Mouse (Mus musculus) heart, adult 9 months (tissue): ENCODE measurements around the gene Hmcn1.

ENCODE experiments used
- DNase-seq, 2 experiments: peaks; one replicate each; pipeline ENCODE4 v3.0.0; 2022; ENCODE audit warnings: low spot score in 2 of 2

The Hmcn1 gene

DNA sequence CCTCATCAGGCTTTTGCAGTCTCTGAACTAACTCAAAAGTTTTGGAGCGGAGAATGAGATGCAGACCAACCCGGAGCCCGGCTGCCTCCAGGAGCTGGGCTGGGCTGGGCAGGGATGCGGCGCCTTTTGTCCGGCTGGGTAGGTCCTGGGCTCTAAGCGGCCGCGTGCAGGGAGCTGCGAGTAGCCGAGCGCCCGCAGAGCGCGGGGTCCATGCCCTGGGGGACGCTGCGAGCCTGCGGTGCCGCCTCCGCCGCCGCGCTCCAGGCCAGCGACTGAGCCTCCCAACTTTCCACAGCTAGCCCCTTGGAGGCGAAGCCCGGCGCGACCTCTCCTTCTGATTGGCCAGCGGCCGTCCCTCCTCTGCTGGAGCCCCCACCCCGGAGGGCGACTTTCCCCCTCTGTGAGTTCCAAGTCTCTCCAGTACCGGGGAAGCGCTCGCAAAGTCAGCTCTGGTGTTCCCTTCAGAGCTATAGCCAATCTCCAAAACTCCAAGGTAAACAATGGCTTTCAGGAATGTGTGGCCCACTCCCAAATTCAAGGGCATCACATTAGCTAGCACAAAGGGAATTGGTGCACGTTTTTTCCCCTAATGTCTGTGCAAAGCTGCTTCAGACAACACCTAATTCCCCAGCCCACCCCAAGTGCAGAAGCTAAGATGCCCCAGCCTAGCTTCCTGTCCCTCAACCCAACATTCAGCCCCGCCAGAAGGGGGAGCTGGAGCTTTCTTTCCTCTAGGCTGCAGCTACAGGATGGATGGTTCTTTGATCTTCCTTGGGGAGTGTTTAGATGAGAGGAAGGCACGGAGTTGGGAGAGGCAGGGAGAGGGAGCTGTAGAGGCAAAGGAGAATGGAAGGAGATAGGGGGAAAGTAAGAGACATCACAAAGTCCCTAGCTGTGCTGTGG, at the start of gene Hmcn1:
Gene Hmcn1, minus strand, starts transcription at position 274 of the 903 bp plus-strand sequence.
- DNase-seq: peak; percentile 61 to 68

DNA sequence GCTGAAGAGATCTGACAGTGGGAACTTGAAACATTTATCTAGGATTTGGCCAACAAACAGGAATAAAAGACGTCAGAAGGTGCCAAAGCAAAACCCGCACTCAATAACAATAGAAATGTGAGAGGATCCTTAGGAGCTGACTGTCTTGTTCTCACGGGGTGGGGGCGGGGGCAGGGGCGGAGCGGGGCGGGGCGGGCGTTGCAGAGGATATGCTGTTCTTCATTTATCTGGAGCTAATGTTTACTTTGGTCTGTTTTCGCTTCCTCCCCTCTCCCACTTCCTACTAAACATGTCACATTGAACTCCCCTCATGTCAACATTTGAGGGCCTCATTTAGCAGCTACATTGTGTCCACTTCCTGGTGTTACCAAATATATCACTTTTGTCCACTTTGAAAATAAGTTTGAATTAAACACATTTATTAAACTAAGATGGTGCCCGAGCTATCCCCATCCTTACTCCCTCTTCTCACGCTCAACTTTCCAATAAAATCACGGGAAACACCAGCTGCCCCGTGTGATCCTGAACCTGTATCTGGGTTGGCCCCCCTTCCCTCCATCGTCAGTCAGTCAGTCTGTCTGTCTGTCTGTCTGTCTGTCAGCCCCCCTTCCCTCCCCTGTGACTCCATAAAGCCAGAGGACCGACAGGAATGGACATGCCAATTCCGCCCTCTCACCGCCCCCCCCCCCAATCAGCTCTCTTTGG, 47.9 kb upstream of the Hmcn1 start:
- peak; percentile 38 to 71 for DNase-seq

DNA sequence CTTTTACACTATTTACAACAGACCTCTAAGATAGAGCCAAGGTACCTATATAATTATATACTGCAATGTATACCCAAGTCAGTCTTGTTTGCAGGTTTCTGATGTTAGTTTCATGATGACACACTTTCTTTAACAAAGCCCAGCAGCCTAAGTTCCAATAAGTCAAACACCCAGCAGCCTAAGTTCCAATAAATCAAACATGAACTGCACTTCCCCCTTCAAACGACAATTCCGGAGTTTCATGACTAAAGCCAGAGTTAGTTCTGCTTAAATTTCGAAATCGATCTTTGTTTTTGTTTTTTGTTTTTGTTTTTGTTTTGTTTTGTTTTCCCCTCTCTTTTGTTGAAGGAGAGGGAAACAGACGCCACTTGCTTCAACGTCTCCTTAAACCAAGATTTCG, 47.1 kb upstream of the Hmcn1 start:
- no peak for DNase-seq

DNA sequence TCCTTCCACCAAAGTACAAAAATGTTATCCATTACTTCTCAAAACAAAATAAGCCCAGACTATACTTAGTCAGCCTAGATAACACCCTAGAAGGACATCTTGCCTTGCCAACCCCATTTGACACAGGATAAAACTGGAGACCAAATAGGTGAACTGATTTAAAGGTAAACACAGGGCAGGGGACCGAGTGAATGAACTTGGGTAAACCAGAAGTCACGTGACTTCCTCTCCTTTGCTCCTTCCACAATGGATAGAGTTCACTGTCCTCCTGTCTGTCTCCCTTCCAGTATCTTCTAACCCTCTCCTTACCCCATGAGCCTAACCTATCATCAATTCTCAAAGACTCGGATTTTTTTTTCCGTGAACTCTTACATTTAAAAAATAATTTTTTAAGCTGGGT, 46.0 kb upstream of the Hmcn1 start:
- DNase-seq: no peak

DNA sequence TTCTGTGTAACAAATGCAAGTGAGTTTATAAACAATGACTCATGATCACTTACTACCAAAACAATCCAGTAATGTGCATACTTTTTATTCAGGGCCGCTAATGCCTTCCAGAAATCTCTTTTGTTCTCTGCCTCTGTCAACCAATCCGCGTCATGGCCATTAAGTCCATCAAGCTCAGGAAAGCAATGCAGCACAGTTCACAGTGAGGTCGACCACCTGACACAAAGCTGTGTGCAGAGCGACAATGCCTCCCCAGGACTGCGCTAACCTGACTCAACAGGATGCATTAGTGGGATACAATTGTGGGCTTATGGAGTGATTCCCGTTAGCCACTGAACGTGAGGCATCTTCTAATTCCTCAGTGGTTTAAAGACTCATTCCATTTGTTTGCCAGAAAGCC, 45.3 kb upstream of the Hmcn1 start:
- DNase-seq: no peak

DNA sequence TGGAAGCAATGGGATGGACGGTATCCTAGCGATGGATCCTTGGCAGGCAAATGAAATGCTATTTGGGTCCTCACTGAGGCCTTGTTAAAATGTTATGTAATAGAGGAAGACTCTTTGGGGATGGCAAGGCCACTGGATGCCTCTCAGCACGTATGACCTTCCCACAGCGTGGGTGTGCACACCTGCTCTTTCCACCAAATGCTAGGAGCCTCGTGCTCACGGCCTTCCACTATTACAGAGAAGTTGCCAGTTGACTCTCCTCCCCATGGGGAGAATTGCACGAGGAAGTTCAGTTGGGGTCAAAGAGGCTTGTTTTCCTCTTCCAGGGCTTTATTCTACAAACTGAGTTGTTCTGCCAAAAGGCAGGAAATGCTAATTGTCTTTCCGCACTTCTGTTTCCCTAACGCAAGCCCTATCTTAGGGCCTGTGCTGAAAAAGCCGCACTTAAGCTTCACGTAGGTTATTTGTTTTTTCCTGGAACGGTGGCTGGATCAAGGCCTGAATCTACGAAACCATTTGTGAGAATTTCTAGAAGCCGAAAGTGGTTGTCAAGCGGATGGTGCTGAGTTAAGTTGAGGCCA, 43.3 kb upstream of the Hmcn1 start:
- peak; percentile 54 to 78 for DNase-seq

DNA sequence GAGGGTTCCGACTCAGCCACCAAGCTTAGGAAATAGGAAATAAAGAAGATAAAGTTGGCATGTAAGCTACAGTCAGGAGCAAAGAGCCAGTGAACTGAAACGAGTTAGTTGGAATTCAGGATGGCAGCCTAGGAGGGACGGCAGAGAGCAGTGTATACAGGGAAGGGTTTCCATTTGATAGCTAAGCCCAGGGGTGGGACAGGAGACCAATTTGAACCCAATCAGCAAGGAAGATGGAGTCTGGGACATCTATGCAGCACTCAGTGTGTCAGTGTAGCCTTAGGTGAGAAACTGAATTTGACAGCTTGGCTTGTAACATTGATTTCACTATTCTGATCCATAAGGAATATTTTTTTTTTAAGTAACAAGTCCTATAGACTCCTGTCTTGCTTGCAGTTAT, 42.5 kb upstream of the Hmcn1 start:
- DNase-seq: no peak

DNA sequence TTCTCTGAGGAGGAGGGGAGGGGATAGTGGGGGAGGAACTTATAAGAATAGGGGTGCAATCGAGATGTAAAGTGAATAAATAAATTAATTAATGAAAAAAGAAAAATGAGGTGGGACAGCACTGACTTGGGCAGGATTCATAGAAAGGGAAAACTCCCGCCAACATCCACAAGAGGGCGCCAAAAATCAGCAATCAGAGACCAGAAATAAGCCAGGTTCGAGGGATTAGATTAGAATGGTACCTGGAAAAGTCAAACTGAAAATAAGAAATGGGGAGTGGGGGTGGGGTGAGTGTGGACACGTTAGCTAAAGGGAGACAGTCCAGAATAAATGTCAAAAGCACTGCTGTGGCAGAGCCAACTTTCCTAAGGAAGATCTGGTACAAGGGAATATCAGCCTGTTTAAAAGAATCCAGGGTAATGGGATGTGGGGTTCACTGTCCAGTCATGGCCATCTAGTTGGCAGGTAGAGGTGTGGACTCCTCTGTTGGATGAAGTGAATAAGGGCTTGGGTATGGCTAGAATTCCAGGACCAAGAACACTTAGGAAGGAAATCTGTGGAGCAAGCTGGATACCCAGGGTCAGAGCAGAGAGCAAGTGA, 41.9 kb upstream of the Hmcn1 start:
- DNase-seq: peak; percentile 27 to 65

DNA sequence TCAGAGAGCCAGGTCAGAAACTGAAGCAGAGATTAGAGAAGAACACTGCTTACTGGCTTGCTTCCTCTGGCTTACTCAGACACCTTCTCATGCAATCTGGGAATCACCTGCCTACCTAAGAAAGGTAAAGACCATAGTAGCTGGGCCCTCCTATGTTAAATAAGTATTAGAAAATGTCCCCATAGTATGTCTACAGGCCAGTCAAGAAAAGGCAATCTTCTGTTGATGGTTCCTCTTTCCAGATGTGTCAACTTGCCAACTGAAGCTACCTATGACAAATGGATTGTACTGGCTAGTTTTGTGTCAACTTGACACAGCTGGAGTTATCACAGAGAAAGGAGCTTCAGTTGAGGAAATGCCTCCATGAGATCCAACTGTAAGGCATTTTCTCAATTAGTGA, 40.1 kb upstream of the Hmcn1 start:
- no peak for DNase-seq

DNA sequence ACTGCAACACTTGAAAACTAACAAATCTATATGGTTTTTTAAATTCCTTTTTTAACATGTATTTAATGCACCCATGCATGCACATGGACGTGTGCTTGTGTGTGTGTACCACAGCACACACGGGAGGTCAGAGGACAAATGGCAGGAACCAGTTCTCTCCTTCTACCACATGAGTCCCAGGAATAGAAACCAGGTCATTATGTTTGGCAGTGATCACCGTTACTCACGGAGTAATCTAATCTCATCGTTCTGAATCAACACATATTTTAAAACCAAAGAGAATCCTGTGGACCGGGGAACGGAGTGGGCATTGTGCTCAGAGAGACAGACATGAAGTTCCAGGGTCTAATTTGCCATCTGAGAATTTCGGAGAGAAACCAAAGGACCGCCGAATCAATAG, 38.3 kb upstream of the Hmcn1 start:
- DNase-seq: no peak

DNA sequence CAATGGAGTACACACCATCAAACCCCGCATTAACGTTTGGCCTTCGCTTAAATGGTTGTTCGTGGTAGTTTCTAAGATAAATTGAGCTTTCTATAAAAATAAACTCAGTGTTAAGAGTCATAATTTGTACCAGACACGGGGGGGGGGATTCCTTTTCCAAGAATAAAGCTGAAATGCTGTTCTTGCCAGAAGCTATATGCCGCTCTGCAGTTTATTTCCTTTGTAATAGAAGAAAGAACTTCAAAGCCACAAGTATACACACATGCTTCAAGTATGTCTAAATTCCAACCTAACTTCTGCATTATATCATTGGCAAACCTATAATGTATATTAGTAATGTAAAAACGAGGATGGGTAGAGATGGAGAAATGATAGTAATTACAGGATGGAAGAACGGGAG, 37.9 kb upstream of the Hmcn1 start:
- DNase-seq: no peak

DNA sequence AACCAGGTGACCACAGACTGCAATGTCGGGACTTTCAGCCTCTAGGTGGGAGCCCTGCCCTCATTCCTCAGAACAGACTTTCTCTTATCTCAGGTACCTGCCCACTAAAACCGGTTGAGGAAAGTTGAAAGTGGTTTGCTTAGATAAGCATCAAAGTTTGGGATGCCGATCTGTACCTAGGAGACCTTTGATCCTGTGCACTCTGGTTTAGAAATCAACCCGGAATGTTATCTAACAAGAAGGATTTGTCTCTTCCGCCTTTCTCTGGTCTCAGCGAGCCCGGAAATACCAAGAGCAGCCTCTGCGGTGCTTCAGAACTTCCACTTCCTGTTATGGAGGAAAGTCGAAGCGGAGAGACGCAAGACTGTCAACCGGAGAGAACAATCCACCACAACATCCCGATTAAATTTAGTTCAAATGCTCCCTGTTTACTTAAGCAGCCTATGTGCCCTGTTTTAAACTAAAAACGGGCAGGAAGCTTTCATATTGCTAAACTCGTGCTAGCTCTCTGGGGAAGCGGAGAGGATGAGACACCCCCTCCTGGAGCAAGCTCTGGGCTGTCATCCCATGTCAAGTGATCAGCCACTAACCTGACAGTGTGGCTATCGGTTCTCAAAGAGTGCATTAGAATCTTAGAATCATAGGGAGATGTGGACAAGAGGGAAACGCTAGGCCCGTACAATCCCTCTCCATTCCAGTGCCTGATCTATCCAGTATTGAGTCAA, 32.0 kb upstream of the Hmcn1 start:
- DNase-seq: peak; percentile 49 to 59

DNA sequence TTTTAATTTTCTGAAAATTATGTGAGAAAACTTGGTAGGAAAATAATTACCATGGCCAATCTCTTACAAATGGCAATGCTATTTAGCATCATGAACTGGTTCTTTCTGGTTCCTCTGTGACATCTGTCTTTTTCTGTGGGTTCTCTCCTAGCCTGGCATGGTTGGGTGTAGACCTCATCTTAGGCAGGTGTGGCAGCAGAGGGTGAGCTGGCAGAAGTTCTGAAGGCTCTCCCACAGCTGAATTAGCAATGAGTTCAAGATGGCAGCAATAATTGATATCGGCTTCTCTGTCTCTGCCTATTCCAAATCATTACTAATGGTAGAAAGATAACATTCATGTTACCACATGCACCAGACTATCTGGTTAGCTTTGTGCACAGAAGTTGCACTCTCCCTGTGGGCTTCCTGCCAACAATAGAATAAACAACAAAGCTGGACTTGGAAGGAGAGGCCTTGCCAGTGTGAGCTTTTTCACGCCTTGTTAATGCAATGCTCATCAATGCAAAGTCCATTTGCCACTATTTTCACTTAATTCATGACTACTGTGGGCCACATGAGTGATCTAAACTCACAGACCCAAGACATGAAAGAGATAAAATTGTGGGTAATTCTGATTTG, 26.1 kb upstream of the Hmcn1 start:
- DNase-seq: no peak

DNA sequence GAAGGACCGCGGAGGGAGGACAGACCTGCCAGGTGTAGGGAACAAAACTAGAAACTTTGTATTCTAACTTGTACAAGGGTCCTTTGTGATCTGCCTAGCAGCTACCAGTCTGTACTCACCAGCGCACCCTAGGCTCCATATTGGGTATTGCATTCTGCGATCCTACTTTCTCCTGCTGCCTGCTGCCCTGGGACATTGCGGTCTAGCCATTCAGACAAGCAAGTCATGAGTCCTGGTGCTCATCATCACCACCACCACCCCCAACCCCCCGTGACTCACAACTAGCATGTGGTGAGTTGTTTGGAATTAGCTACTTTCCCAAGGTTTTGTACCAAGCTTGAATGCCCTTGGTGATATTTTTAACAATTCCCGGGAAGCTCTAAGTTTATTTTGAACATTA, 17.8 kb upstream of the Hmcn1 start:
- DNase-seq: peak; percentile 35 to 59

DNA sequence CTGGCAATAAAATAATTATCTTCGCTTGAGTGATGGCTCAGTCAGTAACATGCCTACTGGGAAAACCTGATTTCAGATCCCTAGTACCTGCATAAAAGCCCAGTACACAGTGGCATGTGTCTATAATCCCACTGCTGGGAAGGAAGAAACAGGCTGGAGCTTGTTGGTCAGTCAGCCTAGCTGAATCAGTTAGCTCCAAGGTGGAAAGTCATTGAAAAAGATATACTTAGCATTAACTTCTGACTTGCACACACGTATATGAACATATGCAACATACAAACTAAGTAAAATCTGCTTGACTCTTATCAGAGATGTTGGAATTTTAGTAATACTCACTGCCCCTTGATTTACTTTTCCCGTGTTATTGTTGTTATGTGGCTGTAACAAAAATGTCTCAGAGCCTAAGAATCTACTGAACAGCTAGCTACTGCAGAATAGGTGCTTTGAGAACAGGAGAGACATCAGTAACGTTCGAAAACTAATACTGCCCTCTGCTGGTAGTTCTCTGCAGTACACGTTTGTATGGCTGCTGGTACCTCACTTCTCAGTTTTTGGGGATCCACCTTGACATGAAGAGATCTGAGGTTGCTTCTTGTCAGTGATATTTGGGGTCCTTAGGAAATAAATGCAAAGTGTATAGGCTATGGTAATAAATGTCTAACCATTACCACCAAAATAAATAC, 16.0 kb upstream of the Hmcn1 start:
- DNase-seq: peak; percentile 41 to 75

DNA sequence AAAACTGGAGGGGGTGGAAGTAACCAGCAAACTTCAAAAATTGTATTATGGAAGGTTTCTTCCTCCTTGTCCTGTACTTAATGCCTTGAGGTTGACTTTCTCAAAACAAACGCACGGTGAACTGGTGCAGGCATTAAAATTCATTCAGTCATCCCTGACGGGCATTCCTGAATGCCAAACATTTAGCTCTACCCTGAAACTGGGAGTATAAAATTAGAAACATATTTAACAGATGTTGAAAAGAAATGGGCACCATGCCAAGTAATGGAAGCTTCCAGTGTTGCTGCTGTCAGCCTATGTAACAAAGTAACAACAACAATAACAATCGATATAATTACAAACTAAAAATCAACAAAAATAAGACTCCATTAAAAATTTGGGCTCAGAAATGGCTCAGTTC, 14.5 kb upstream of the Hmcn1 start:
- no peak for DNase-seq

DNA sequence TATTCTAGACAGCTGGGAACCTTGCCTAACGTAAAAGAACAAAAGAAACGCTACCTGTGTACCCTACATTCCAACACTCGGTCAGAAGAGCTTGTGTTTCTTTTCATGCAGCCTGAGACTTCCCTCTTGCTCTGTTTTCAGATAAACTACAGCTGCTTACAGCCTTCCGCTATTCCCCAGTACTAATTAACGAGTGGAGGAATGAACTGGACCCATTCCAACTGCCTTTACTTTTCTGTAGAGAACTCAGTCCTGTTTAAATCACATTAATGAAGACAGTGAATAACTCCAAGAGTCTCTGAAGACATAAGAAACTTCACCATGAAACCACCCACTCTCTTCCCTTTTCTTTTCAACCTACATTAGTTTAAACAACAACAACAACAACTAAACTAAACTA, 10.8 kb upstream of the Hmcn1 start:
- no peak for DNase-seq

DNA sequence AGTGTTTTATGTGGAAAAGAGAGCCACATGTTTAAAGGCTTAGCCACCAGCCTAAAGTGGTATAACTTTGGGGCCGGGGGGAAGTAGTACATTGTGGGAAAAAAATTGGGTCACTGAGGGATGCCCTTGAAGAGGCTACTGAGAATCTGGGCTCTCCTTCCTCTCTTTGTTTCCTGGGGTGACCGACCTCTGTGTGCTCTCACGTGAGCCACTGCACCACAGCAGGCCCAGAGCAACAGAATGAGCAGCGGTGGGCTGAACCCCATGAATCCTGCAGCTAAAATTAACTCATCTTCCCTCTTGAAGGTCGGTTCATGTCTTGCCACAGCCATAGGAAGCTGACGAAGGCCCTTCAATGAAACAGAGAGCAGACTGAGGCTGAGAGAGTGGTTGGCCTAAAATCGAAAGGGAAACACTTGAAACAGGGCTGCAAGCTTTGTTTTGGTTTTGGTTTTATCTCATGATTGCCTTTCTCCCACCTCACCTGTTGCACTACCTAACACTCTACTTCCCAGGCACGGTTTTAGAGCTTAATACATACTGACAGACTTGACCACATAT, 8.7 kb upstream of the Hmcn1 start:
- DNase-seq: no peak

DNA sequence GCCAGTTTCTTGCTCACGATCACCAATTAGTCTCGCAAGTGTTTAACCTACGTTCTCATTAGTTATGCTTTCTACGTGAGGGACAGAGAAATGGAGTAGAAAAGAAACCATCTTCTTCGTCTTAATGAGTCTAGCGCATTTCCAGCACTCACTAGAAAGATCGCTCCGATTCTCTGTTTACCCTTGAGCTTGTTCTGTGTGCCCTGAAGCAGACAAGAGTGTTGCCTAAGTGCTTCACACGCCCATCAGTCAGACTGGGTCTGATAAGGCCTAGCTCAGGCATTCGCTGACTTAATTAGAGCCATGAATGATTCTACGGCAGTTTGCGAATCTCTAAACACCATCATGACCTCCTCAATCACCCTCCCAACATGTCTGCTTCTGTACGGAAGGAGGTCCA, 7.5 kb upstream of the Hmcn1 start:
- DNase-seq: no peak

DNA sequence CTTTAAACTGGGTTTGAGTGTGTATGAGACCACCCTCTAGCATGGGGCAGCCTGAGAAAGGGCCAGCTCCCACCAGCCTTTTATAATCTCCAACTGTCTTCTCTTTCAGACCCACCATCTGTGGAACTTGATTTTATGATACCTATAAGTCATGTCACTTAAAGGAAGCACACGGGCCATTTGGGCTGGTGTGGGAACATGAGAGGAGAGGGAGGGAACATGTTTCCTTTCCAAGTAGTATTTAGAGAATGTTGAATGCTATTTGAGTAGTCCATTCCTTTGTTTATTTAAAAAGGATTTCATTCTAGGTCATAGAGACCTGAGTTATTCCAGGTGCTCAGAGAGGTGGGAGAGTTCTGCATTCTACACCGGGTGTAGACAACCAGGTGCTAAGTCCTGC, 1.4 kb upstream of the Hmcn1 start:
- DNase-seq: no peak
